Mouse (Mus musculus) thymus, adult 2 months (tissue): ENCODE measurements around the gene Gps1.

Source experiments
- CTCF ChIP-seq: fragments of 200-500 bp; IDR thresholded peaks from 2 replicates; pipeline ENCODE4 v1.5.1; 2012; ENCODE audit warnings: mild to moderate bottlenecking, control low read depth, low read length, moderate library complexity, borderline replicate concordance; ENCODE audit not compliant: control insufficient read depth, poor library complexity, insufficient read depth; ENCODE audit errors: extremely low read depth
- POLR2A ChIP-seq: fragments of 200-500 bp; IDR thresholded peaks from 2 replicates; pipeline ENCODE4 v1.6.1; 2012; ENCODE audit warnings: mild to moderate bottlenecking, low read length, control low read depth, moderate library complexity; ENCODE audit not compliant: control insufficient read depth, poor library complexity, insufficient read depth; ENCODE audit errors: extremely low read depth

DNA sequence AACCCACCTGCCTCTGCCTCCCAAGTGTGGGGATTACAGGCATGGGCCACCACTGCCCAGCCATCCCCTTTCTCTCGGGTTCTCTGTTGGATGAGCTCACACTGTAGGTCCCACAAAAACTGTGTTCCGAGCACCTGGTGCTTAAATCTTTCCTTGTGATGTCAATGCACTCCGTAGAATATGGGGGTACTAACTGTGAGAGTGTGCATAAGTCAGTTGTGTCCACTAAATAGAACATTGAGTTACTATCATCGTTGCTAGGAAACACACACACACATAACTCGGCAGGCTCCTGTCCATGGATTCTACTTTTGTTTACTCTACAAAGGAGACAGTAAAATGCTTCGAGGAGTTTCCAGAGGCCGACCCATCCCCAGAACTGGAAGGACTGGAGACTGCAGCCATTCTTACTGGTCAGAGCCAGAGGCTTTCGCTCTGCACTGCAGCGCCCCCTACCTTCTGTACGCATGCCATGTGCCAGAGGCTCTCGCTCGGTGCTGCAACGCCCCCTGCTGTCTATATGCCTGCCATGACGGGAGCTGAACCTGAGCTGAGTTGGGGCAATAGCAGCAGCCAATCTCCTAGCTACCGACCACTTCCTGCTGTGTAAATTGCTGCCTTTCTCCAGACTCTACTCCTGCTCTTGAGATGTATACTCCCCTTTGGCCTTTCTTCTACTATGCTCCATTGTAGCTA is 8.2 kb upstream of the Gps1 start:
- TF ChIP-seq CTCF, result peak; percentile 100
- TF ChIP-seq POLR2A, result no peak
